Mouse (Mus musculus) central nervous system, embryonic 11.5 days (tissue): ENCODE measurements around the gene Reep3. TPM values are rescaled to one million over a fixed set of nuclear protein-coding genes. Genes with fewer than 3 reads are reported as not detected.

ENCODE experiments used
- polyA plus RNA-seq: library from polyadenylated mRNA; depleted of rRNA; stranded (reverse); fragments of >200 nt; gene quantifications from 2 replicates; pipeline ENCODE4 v1.2.3, GENCODE M21; 2012; rRNA removed

Gene Reep3
- polyA plus RNA-seq = 24.0 and 32.9 TPM in 2 replicates

DNA sequence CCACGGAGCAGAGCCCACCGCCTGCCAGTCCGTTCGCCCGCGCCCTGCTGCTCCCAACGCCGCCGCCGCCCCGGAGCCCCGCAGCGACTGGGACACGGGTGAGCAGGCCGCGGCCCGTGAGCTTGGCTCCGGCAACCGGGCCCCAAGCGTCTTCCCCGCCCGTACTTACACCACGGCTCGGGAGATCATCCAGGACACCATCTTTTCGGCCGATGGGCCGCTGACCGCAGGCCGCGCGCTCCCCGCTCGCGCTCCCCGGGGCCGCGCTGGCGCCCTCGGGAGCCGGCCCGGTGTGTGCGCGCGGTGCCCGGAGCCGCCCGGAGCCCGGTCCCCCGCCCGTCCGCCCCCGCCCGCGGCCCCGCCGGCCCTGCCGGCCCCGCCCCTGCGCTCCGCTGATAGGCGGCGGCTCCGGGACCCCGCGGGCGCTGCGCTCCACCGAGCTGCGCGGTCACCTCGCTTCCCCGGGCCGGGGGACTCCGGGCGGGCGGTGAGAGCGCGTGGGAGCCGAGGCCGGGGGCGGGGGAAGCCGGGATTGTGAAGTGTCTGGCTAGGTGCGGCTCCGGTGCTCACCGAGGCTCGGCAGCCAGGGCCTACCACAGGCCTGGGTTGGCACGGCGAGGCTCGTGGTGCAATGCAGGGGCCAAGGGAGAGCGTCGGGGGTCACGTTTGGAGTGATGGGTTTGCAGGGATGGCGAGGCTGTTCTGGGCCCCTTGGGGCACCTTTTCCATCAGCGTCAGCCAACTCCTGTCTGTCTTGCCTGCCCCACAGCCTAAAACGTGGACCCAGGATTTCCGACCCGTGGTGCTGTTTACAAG is at the start of gene Reep3:
Gene Reep3, minus strand, starts transcription at position 325 of the 816 bp plus-strand sequence.

GRCm38 (mm10) chr10:67095798-67096620 is 736 bp downstream of the Reep3 start, which contains the start of gene Jmjd1c:
Gene Jmjd1c, plus strand, starts transcription at chr10:67096125.

Other genes starting within 250 kb of the Reep3 start
- 33.4 and 37.5 TPM in 2 replicates for gene Jmjd1c, start 820 bp downstream of the Reep3 start, polyA plus RNA-seq
- gene Nrbf2, start 188.4 kb upstream of the Reep3 start, polyA plus RNA-seq = 17.7 and 19.7 TPM in 2 replicates